Mouse (Mus musculus): ENCODE measurements around the gene Xylt1. TPM values are rescaled to one million over a fixed set of nuclear protein-coding genes. Genes with fewer than 3 reads are reported as not detected.

The Xylt1 gene
- polyA plus RNA-seq, 1 experiment from 2014 or later, result 2.7 TPM

DNA sequence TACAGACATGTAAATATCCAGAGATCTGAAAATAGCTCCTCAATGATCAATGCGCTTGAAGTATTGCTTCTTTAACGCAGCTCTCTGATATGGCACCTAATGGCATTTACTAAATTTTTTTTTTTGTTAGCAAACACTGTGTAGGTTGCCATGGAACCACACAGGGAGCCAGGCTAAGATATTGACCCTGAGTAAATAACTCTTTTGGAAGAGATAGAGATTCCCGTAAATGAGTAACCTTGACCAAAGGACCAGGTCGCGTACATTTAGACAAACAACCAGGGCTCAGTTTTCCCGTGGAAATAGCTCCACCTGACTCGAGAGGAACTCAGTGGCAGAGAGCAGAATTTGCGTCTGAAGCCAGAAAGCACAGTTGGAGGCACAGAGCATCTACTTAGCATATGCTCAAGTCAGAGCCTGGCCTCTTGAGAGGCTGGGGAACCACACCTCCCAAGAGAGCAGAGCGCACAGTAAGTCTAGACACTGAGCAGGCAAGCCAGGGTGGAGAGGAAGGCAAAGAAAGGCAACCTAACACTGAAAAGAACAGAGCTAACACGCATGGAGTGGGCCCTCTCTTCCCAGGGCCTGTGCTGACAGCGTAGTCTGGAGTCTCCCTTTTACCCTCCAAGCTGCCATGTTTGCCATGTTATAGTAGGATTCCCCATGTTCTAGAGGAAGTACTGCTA, 232.2 kb downstream of the Xylt1 start:
- Histone ChIP-seq H3K4me2 (replicated peaks; ENCODE audit: low read depth, low read length) (no peak overlapping the region), H3K4me3 (ENCODE audit: low read depth, low read length) (no peak overlapping the region), H3K4me1 (ENCODE audit: control insufficient read depth, insufficient read depth, low read length) (no peaks in the 10 kb centered on the region), H3K36me3 (ENCODE audit: control insufficient read depth, insufficient read depth, low read length) (no peaks in the 10 kb centered on the region), H3K9me3 (ENCODE audit: control insufficient read depth, low read depth, low read length) (no peaks in the 10 kb centered on the region), H3K27ac (ENCODE audit: low read length) (no peak overlapping the region; the same call in 1 of the 2 replicates), H3K27me3 (ENCODE audit: control insufficient read depth, insufficient read depth, low read length) (no peaks in the 10 kb centered on the region), H3K9ac (replicated peaks; ENCODE audit: low read depth, low read length) (no peak overlapping the region)
- 60% methylated on average over 11 of the region's 11 CpGs for WGBS
- peak; percentile 76 for ATAC-seq (ENCODE audit: insufficient number of reproducible peaks, insufficient read depth, low FRiP score, low read depth)

DNA sequence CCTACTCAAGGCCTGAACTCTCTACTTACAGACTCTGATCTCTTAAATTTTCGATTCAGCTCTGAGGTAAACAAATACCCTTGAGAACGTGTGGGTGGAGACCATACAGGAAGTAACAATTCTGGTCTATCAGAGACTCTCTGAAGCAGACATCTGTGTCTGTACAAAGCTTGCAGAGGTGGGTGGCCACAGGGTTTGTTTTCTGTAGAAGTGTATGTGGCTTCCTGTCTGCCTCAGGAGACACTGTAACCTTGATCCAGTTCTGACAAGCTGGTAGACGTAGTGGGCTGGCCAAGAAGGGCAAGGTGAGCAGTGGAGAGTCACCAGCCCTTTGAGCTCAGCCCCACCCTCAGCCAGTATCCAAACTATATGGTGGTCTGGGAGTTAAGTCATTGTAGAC, 233.0 kb downstream of the Xylt1 start:
- no peaks in the 10 kb centered on the region for H3K27me3 ChIP-seq (ENCODE audit: control insufficient read depth, insufficient read depth, low read length)
- H3K36me3 ChIP-seq (ENCODE audit: control insufficient read depth, insufficient read depth, low read length), result no peaks in the 10 kb centered on the region
- H3K4me1 ChIP-seq (ENCODE audit: control insufficient read depth, insufficient read depth, low read length), result no peaks in the 10 kb centered on the region
- H3K9ac ChIP-seq (replicated peaks; ENCODE audit: low read depth, low read length), result no peak overlapping the region
- no peak overlapping the region for H3K4me2 ChIP-seq (replicated peaks; ENCODE audit: low read depth, low read length)
- no peaks in the 10 kb centered on the region for H3K9me3 ChIP-seq (ENCODE audit: control insufficient read depth, low read depth, low read length)
- 23% methylated on average over 3 of the region's 3 CpGs for WGBS
- no peak for ATAC-seq (ENCODE audit: insufficient number of reproducible peaks, insufficient read depth, low FRiP score, low read depth)
- no peak overlapping the region for H3K4me3 ChIP-seq (ENCODE audit: low read depth, low read length)
- H3K27ac ChIP-seq (ENCODE audit: low read length), result no peak overlapping the region

GRCm38 (mm10) chr7:117614346-117614745, 233.6 kb downstream of the Xylt1 start:
- Histone ChIP-seq H3K4me2 (replicated peaks; ENCODE audit: low read depth, low read length) (no peak overlapping the region), H3K4me1 (ENCODE audit: control insufficient read depth, insufficient read depth, low read length) (no peaks in the 10 kb centered on the region), H3K27ac (ENCODE audit: low read length) (no peak overlapping the region), H3K27me3 (ENCODE audit: control insufficient read depth, insufficient read depth, low read length) (no peaks in the 10 kb centered on the region), H3K9ac (replicated peaks; ENCODE audit: low read depth, low read length) (no peak overlapping the region), H3K9me3 (ENCODE audit: control insufficient read depth, low read depth, low read length) (no peaks in the 10 kb centered on the region), H3K4me3 (ENCODE audit: low read depth, low read length) (no peak overlapping the region), H3K36me3 (ENCODE audit: control insufficient read depth, insufficient read depth, low read length) (no peaks in the 10 kb centered on the region)
- WGBS, result 79% methylated on average over 2 of the region's 2 CpGs
- ATAC-seq (ENCODE audit: insufficient number of reproducible peaks, insufficient read depth, low FRiP score, low read depth), result no peak

GRCm38 (mm10) chr7:117614851-117615250, 234.1 kb downstream of the Xylt1 start:
- H3K36me3 ChIP-seq (ENCODE audit: control insufficient read depth, insufficient read depth, low read length), result no peaks in the 10 kb centered on the region
- no peak overlapping the region for H3K27ac ChIP-seq (ENCODE audit: low read length)
- ATAC-seq (ENCODE audit: insufficient number of reproducible peaks, insufficient read depth, low FRiP score, low read depth), result no peak
- no peaks in the 10 kb centered on the region for H3K9me3 ChIP-seq (ENCODE audit: control insufficient read depth, low read depth, low read length)
- no peak overlapping the region for H3K4me3 ChIP-seq (ENCODE audit: low read depth, low read length)
- H3K27me3 ChIP-seq (ENCODE audit: control insufficient read depth, insufficient read depth, low read length), result no peaks in the 10 kb centered on the region
- H3K9ac ChIP-seq (replicated peaks; ENCODE audit: low read depth, low read length), result no peak overlapping the region
- H3K4me2 ChIP-seq (replicated peaks; ENCODE audit: low read depth, low read length), result no peak overlapping the region
- WGBS, result 84% methylated on average over 5 of the region's 5 CpGs
- no peaks in the 10 kb centered on the region for H3K4me1 ChIP-seq (ENCODE audit: control insufficient read depth, insufficient read depth, low read length)

- no peak overlapping the region for H3K4me3 ChIP-seq (ENCODE audit: low read depth, low read length)
Observed at GRCm38 (mm10) chr7:117616277-117616676, 235.5 kb downstream of the Xylt1 start.

DNA sequence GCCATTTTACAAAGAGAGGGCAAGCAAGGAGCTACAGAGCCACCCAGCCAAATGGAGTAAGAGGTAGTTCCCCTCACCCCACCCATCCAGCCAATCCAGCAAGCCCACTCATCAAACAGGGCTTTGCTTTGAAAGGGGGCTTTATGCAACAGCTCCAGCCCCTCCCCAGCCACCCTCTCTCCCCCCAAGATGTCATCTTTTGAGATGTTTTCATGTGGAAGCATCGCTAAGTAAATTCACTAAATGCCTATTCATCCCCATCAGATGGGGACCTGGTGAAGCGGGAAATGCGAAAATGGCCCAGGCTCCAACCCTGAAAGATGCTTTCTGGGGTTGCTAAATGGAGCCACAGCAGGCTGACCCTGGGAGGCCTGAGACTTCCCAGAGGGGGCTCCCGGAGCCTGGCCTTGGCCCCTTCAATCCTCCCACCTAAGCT, 238.0 kb downstream of the Xylt1 start:
- H3K27me3 ChIP-seq (ENCODE audit: control insufficient read depth, insufficient read depth, low read length), result no peaks in the 10 kb centered on the region
- H3K27ac ChIP-seq (ENCODE audit: low read length), result no peak overlapping the region
- 60% methylated on average over 4 of the region's 4 CpGs for WGBS
- no peaks in the 10 kb centered on the region for H3K36me3 ChIP-seq (ENCODE audit: control insufficient read depth, insufficient read depth, low read length)
- H3K9ac ChIP-seq (replicated peaks; ENCODE audit: low read depth, low read length), result no peak overlapping the region
- H3K4me3 ChIP-seq (ENCODE audit: low read depth, low read length), result no peak overlapping the region
- no peaks in the 10 kb centered on the region for H3K4me1 ChIP-seq (ENCODE audit: control insufficient read depth, insufficient read depth, low read length)
- no peak overlapping the region for H3K4me2 ChIP-seq (replicated peaks; ENCODE audit: low read depth, low read length)
- ATAC-seq (ENCODE audit: insufficient number of reproducible peaks, insufficient read depth, low FRiP score, low read depth), result no peak
- no peaks in the 10 kb centered on the region for H3K9me3 ChIP-seq (ENCODE audit: control insufficient read depth, low read depth, low read length)

More at GRCm38 (mm10) chr7:117616277-117616676, 235.5 kb downstream of the Xylt1 start:
- Histone ChIP-seq H3K36me3 (ENCODE audit: control insufficient read depth, insufficient read depth, low read length) (no peaks in the 10 kb centered on the region), H3K9ac (replicated peaks; ENCODE audit: low read depth, low read length) (no peak overlapping the region), H3K4me1 (ENCODE audit: control insufficient read depth, insufficient read depth, low read length) (no peaks in the 10 kb centered on the region), H3K27me3 (ENCODE audit: control insufficient read depth, insufficient read depth, low read length) (no peaks in the 10 kb centered on the region), H3K27ac (ENCODE audit: low read length) (no peak overlapping the region), H3K4me2 (replicated peaks; ENCODE audit: low read depth, low read length) (no peak overlapping the region), H3K9me3 (ENCODE audit: control insufficient read depth, low read depth, low read length) (no peaks in the 10 kb centered on the region)
- WGBS, result 59% methylated on average over 5 of the region's 5 CpGs
- no peak for ATAC-seq (ENCODE audit: insufficient number of reproducible peaks, insufficient read depth, low FRiP score, low read depth)

DNA sequence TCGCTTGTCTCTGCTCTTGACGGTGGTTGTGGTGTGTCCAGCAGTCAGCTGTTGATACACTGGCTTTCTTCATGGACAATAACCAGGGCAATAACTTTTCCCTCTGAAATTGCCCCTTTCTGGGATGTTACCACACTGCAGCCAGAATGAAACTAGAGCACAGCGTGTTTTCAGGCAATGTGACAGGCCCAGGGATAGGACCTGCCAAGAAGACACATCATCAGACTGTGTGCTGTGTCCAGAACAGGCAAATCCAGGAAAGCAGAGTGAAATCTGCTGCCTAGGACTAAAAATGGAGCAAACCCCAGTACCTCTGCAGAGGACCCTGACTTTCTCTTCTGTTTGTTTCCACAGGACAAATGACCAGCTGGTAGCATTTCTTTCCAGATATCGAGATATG, 240.8 kb downstream of the Xylt1 start:
- ATAC-seq (ENCODE audit: insufficient number of reproducible peaks, insufficient read depth, low FRiP score, low read depth), result no peak
- H3K9me3 ChIP-seq (ENCODE audit: control insufficient read depth, low read depth, low read length), result no peaks in the 10 kb centered on the region
- H3K36me3 ChIP-seq (ENCODE audit: control insufficient read depth, insufficient read depth, low read length), result no peaks in the 10 kb centered on the region
- H3K4me2 ChIP-seq (replicated peaks; ENCODE audit: low read depth, low read length), result no peak overlapping the region
- H3K4me1 ChIP-seq (ENCODE audit: control insufficient read depth, insufficient read depth, low read length), result no peaks in the 10 kb centered on the region
- H3K4me3 ChIP-seq (ENCODE audit: low read depth, low read length), result no peak overlapping the region
- no peaks in the 10 kb centered on the region for H3K27me3 ChIP-seq (ENCODE audit: control insufficient read depth, insufficient read depth, low read length)
- H3K27ac ChIP-seq (ENCODE audit: low read length), result no peak overlapping the region
- H3K9ac ChIP-seq (replicated peaks; ENCODE audit: low read depth, low read length), result no peak overlapping the region
- WGBS, result 82% methylated on average over 4 of the region's 4 CpGs

- H3K9ac ChIP-seq (replicated peaks; ENCODE audit: low read depth, low read length), result no peak overlapping the region
- H3K4me3 ChIP-seq (ENCODE audit: low read depth, low read length), result no peak overlapping the region
- WGBS, result 79% methylated on average over 2 of the region's 2 CpGs
- H3K36me3 ChIP-seq (ENCODE audit: control insufficient read depth, insufficient read depth, low read length), result no peaks in the 10 kb centered on the region
- ATAC-seq (ENCODE audit: insufficient number of reproducible peaks, insufficient read depth, low FRiP score, low read depth), result no peak
- H3K9me3 ChIP-seq (ENCODE audit: control insufficient read depth, low read depth, low read length), result no peaks in the 10 kb centered on the region
- no peak overlapping the region for H3K4me2 ChIP-seq (replicated peaks; ENCODE audit: low read depth, low read length)
- no peaks in the 10 kb centered on the region for H3K4me1 ChIP-seq (ENCODE audit: control insufficient read depth, insufficient read depth, low read length)
- H3K27ac ChIP-seq (ENCODE audit: low read length), result no peak overlapping the region
- H3K27me3 ChIP-seq (ENCODE audit: control insufficient read depth, insufficient read depth, low read length), result no peaks in the 10 kb centered on the region
Observed at GRCm38 (mm10) chr7:117622769-117623168, 242.0 kb downstream of the Xylt1 start.

- 57% methylated on average over 3 of the region's 3 CpGs for WGBS
Observed at GRCm38 (mm10) chr7:117628791-117629190, 248.0 kb downstream of the Xylt1 start.

More at GRCm38 (mm10) chr7:117628791-117629190, 248.0 kb downstream of the Xylt1 start:
- no peaks in the 10 kb centered on the region for H3K36me3 ChIP-seq (ENCODE audit: control insufficient read depth, insufficient read depth, low read length)
- H3K27me3 ChIP-seq (ENCODE audit: control insufficient read depth, insufficient read depth, low read length), result no peaks in the 10 kb centered on the region
- H3K9ac ChIP-seq (replicated peaks; ENCODE audit: low read depth, low read length), result no peak overlapping the region
- no peak for ATAC-seq (ENCODE audit: insufficient number of reproducible peaks, insufficient read depth, low FRiP score, low read depth)
- no peak overlapping the region for H3K4me3 ChIP-seq (ENCODE audit: low read depth, low read length)
- no peaks in the 10 kb centered on the region for H3K9me3 ChIP-seq (ENCODE audit: control insufficient read depth, low read depth, low read length)
- H3K4me1 ChIP-seq (ENCODE audit: control insufficient read depth, insufficient read depth, low read length), result no peaks in the 10 kb centered on the region
- H3K4me2 ChIP-seq (replicated peaks; ENCODE audit: low read depth, low read length), result no peak overlapping the region
- no peak overlapping the region for H3K27ac ChIP-seq (ENCODE audit: low read length)

All from stomach, embryonic 14.5 days (tissue).